Mouse (Mus musculus) frontal cortex, postnatal 25 days (tissue): ENCODE results near the gene Chst15.

Experiments used
- DNase-seq, 2 experiments: peaks; one replicate each; pipeline ENCODE4 v3.0.0; 2022; ENCODE audit warnings: low spot score in 2 of 2

Gene Chst15

DNA sequence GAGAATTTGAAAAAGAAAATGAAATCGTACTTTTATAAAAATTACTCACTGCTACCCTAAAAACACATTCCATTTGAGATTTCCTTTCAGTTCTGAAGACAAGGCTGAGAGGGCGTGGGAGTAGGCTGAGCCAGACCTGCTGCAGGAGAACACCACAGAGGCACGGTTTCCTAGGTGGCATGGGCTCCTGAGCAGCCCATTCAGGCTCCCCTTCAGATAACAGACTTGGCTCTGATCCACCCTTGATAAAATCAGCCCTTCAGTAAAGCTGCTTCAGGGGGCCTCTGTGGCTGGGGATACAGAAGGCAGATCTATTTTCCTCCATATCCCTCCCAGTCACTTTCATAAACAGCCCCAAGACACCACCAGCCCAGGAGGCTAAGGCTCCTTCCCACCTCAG, 19.8 kb upstream of the Chst15 start:
- no peak for DNase-seq

- no peak for DNase-seq
Observed at GRCm38 (mm10) chr7:132335367-132335766, 18.3 kb upstream of the Chst15 start.

- no peak for DNase-seq
Observed at GRCm38 (mm10) chr7:132333078-132333477, 16.1 kb upstream of the Chst15 start.

- no peak for DNase-seq
Observed at GRCm38 (mm10) chr7:132332176-132332575, 15.1 kb upstream of the Chst15 start.

DNA sequence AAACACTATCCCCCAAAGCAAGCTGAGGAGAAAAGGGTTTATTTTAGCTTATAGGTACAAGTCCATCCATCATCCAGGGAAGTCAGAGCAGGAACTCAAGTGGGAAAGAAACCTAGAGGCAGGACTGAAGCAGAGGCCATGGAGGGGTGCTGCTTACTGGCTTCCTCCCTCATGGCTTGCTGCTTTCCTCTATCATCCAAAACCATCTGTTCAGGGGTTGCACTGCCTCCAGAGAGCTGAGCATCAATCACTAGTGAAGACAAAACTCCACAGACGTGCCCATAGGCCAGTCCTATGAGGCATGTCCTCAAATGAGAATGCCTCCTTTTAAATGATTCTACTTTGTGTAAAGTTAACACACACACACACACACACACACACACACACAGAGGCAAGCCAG, 13.2 kb upstream of the Chst15 start:
- no peak for DNase-seq

- DNase-seq = no peak
Observed at GRCm38 (mm10) chr7:132328648-132329047, 11.6 kb upstream of the Chst15 start.

DNA sequence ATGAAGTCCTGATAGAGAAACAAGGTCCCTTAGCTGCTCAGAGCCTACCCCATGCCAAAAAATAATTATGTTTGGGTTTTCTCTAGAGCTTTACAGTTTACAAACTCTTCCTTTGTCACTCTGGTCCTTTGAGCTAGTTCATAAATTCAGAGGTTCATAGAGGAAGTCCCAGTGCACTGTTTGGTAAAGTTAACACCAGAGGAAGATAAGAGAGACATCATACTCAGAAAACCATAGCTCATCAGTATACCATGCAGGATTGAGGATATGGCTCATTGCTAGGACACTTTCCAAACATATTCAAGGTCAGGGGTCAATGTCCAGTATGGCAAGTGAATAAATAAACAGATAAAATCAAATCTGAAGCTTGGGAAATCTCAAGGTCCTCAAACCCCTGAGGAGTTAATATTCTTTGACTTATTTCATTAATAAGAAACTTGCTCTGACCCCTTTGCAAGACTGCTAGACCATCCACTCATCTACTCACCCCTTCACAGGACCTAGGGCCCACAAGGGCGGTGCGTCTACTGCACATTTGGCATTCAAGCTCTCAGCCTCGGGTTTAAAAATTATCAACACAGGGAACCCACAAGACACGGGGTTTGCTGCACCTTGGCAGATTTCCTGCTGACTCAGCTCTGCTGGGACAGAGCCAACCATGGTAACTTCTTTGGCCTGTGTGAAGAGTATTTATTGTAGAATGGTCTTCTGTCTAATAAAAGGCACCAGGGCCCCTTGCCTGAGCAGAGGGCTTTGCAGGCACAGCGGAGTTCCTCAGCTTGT, 8.7 kb upstream of the Chst15 start:
- DNase-seq = no peak

DNA sequence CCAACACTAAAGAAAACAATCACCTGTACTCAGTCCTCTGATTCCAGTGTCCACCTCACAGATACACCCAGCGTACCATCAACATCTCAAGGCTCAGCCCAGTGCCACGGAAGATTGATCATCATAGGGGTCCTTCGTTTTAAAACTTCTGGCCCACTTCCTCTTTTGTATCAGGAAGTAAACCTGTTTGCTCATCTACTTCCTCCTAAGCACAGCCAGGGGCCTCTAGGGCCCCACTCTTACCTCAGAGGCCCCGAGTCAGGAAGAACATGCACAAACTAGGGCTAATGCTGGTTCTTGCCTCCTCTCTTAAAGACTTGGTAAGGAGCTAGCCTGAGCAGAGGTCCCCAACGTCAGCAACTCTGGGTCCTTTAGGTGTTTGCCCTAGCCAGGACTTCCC, 6.4 kb upstream of the Chst15 start:
- DNase-seq = no peak

- no peak for DNase-seq
Observed at GRCm38 (mm10) chr7:132321392-132321958, 4.4 kb upstream of the Chst15 start.

DNA sequence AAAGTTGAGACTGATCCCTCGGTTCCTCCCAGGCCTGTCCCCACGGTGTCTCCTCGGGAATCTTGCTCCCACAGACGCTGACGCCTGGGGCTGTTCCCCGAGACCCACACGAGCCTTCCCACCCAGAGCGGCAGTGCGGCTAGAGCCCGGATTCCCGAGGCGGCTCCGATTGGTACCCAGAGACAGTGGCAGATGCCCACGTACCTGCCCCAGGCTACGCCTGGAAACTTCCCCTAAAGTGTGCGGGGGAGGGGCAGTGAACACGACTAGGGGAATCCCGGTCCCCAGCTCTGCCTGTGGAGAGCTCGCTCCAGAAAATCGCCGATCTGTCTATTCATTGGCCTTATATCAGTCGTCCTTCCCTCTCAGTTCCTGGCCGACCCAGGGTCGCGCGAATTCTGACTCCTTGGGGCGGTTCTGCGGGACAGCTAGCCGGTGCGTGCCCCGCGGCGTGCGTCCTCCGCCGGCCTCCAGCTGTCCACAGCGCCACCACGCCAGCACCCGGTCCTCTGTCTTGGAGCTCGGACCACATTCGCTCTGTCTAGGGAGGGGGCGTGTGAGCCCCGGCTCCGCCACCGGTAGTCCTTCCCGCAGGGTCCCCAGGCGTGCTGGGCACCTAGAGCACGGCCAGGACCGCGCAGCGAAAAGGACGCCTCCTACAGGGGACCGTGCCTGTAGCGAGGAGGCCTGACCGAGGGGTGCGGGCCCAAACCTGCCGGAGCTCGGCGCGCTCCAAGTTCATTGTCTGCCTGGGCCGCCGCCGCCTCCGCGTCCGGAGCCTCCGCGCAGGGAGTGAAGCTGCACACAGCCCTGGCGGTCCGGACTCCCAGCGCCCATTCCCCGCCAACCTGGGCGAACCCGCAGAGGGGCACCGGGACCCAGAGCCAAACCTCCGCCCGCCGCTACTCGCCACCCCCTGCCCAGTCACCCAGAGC, 660 bp downstream of the Chst15 start:
- DNase-seq = peak; percentile 35 to 45

- peak; percentile 33 to 54 for DNase-seq
Observed at GRCm38 (mm10) chr7:132315149-132316091, 1.6 kb downstream of the Chst15 start.

DNA sequence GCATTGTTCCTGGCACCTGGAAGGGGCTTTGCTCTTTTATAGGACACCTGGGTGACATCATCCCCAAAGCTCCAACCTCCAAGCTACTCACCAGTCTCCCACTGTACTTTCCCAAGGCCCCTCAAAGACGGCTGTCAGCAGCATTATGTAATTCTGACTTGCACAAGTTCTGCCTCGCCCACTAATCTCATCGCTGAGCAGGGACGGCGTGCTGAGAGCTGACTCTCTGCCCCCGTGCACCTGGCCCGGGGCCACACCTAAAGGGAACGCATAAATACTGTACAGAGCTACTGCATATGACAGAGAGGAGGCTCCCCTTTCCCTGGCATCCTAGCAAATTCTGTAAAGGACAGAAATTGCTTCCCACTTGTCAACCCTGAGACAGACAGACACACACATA, 4.6 kb downstream of the Chst15 start:
- peak; percentile 23 to 50 for DNase-seq

- DNase-seq = no peak
Observed at GRCm38 (mm10) chr7:132308537-132309191, 8.4 kb downstream of the Chst15 start.

GRCm38 (mm10) chr7:132307722-132308271, 9.2 kb downstream of the Chst15 start:
- DNase-seq = no peak

- no peak for DNase-seq
Observed at GRCm38 (mm10) chr7:132306671-132307412, 10.2 kb downstream of the Chst15 start.

DNA sequence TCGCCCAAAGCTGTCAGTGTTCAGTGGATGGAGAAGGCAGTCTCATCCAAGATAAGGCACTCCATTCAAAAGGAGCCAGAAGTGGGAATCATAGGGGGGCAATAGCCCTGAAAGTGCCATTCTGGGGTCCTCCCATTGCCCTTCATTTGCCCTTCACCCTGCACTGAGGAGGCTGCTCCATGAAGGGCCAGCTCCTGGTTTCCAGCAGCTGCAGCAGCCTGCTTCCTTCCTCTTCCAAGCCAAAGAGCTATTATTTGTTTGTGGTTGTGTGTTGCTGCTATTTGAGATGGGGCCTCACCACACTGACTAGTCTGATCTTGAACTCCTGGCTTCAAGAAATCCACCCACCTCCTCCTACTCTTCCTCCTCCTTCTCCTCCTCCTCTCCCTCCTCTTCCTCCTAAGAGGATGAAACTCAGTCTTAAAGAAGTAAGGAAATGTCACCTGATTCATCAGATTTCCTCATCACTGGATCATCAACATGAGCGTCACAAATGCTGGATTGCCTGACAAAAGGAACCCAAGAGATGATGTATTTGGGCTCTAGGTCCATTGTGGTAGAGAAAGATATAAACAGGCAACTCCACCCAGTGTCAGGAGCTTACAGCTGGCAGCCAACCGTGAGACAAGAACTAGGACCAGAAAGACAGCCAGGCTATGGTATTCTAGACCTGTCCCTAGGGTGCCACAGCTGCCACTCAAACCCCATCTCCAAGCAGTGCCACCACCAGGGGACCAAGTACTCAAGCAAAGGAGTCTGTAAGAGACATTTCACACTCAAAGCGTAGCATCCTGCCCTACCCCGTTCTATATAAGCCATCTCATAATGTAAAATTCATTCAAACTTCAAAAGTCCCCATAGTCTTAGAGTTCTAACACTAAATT, 11.3 kb downstream of the Chst15 start:
- DNase-seq = no peak

DNA sequence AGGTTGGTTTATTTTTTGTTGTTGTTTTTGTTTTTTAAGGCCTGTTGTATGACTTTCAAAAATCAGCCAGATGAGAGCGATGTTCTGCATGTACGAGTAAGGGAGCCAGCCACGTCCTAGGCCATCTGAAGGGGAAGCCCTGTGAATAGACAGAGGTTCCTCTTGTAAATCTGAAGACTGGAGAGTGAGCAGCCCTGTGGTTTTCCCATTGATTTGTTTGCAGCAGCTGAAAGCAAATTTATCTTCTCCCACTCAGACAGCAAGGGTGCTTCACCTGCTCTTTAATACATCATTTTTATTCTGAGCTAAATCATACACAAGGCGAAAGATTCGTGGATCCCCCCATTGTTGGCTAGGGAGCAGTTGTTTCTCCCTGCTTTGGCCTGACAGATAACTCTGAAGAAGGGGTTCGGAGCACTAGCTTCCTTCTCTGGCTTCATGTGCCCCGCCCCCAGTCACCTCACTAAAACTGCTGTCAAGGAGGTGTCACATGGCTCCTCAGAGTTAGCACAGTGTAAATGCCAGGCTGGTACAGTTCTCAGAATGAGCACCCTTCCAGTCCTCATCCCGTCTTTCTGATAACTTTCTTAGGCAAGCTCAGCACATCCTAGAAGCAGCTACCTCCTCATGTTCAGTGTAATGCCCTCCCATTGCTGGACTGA, 12.5 kb downstream of the Chst15 start:
- no peak for DNase-seq

GRCm38 (mm10) chr7:132303988-132304387, 13.0 kb downstream of the Chst15 start:
- no peak for DNase-seq
